Mouse (Mus musculus): ENCODE results near the gene Ube2d1.

Ube2d1 gene

GRCm38 (mm10) chr10:71284511-71285125 is 444 bp downstream of the Ube2d1 start:
- DNase-seq (ENCODE audit: low spot score in 2 of 2): peak in 1 of 2 experiments; percentile 8

- no peak for DNase-seq (ENCODE audit: low spot score in 2 of 2)
These were observed 941 bp downstream of the Ube2d1 start for GRCm38 (mm10) chr10:71284131-71284510.

- DNase-seq (ENCODE audit: low spot score in 2 of 2): no peak
These were observed 11.9 kb downstream of the Ube2d1 start for GRCm38 (mm10) chr10:71273008-71273739.

DNA sequence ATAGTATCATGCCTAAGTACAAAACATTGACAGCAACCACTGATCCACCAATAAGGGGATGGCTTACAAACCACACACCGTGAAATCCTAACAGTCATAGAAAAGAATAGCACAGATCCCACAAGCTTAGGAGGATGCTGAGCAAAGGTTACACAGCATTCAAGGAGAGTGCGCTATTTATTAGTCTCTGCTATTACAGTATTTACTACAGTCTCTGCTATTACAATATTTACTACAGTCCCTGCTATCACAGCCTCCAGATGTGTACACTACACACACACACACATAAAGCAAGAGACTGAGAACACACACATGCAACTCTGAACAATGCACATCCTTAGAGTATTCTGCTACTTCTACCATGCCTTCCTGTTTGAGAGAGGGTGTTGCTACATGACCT is 17.1 kb downstream of the Ube2d1 start:
- no peak for DNase-seq (ENCODE audit: low spot score in 2 of 2)

GRCm38 (mm10) chr10:71267511-71267910 is 17.6 kb downstream of the Ube2d1 start:
- DNase-seq (ENCODE audit: low spot score in 2 of 2): no peak

DNA sequence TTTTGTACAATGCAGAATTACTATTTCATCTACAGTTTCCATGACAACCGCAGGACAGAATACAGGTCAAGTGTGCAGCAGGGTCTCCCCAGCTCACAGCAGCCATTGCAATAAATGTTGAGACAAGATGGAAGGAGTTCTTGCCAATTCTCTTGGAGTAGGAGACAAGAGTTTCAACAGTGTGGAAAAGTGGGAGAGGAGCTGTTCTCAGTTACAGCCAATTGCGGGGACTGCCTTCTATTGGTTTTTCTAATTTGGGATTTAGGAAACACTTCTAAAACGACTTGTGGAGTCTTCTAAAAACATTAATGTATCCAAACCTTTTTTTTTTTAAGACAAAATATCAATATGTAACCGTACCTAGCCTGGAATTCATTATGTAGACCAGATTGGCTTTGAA is 20.0 kb downstream of the Ube2d1 start:
- DNase-seq (ENCODE audit: low spot score in 2 of 2): no peak

DNA sequence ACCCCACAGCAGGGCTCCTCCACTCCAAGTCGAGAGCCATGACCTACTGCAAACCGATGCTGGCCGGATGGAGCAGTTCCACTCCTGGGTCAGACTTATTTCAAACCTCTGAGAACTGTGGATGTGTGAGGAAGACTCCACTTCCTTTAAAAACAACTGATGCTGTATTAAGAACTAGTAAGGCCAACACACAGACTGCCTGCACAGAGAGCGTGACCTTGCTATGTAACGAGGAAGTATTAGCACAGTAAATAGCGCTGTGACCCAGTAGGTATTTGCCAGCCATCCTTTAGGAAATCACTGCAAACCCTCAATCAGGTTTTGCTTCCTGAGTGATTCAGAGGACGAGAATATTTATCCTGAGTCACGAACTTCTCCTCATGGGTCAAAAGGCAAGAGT is 23.4 kb downstream of the Ube2d1 start:
- DNase-seq (ENCODE audit: low spot score in 2 of 2): no peak

GRCm38 (mm10) chr10:71258943-71259342 is 26.1 kb downstream of the Ube2d1 start:
- no peak for DNase-seq (ENCODE audit: low spot score in 2 of 2)

DNA sequence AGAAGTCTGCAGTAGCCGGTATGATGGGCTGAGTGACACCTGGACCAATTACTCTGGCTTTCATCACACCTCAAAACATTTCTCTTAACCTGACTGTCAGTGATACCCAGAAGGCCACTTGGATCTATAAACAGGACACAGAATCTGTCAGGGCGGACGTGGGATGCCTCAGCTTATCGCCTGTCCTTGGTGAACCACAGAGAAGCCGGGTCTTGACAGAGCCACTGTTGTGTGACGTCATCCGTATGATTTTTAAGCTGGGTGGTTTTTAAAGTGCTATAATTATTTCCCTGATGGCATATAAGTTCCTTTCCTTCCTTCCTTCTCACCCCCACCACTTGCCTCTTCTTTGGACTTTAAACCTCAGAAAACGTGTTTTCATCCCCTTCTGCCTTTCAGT is 26.5 kb downstream of the Ube2d1 start:
- no peak for DNase-seq (ENCODE audit: low spot score in 2 of 2)

DNA sequence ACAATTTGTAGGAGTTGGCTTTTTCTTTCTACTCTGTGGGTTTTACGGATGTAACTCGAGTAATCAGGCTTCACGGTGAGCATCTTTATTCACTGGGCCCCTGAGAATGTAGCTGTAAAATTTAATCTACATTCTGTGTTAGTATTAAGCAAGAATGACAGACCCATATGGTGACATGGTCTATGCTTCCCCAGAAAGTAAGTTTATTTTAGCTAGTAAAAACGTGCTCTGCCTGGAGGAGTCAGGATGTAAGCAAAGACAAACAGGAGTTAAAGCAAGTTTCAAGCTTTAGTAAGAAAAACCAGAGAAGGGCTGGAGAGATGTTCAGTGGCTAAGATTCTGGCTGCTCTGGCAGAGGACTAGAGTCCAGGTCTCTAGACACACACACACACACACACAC is 31.9 kb downstream of the Ube2d1 start:
- DNase-seq (ENCODE audit: low spot score in 2 of 2): no peak

DNA sequence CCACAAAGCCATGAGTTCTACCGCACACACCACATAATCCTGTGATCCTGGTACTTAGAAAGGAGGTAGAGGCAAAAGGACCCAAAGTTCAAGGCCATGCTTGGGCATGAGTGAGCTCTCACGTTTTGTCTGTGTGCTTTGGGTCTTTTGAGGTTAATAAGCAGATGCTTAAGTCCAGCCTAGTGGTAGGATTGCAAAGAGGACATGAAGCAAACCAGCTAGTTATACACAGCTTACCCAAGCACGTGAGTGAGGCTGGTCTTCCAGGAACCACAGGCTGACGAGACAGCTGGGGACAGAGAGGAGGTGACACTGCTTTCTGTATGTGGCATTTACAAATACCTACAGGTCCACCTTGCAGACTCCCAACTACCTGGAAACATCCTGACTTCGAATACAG is 32.6 kb downstream of the Ube2d1 start:
- no peak for DNase-seq (ENCODE audit: low spot score in 2 of 2)

GRCm38 (mm10) chr10:71251846-71252245 is 33.2 kb downstream of the Ube2d1 start:
- no peak for DNase-seq (ENCODE audit: low spot score in 2 of 2)

DNA sequence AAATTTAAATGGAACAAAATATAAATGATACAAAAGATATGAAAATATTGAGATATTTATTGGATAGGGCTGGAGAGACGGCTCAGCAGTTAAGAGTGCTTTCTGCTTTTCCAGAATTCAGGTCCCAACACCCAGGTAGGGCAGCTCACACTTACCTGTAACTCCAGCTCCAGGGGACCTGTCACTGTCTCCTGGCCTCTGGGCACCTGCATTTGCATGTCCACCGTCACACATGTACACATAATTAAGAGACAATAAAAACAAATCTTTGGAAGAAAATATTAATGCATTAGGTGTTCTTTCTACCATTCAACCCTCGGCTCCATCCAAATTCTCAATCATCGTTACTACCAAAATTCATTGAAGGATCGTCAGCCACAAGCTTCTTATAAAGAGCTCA is 33.8 kb downstream of the Ube2d1 start:
- no peak for DNase-seq (ENCODE audit: low spot score in 2 of 2)

- DNase-seq (ENCODE audit: low spot score in 2 of 2): no peak
These were observed 34.6 kb downstream of the Ube2d1 start for GRCm38 (mm10) chr10:71250472-71250871.

- DNase-seq (ENCODE audit: low spot score in 2 of 2): no peak
These were observed 35.8 kb downstream of the Ube2d1 start for GRCm38 (mm10) chr10:71249086-71249880.

GRCm38 (mm10) chr10:71246956-71247355 is 38.1 kb downstream of the Ube2d1 start:
- DNase-seq (ENCODE audit: low spot score in 2 of 2): peak; percentile 10 to 38

GRCm38 (mm10) chr10:71239479-71240120 is 45.5 kb downstream of the Ube2d1 start:
- DNase-seq (ENCODE audit: low spot score in 2 of 2): peak in 1 of 2 experiments; percentile 9

DNA sequence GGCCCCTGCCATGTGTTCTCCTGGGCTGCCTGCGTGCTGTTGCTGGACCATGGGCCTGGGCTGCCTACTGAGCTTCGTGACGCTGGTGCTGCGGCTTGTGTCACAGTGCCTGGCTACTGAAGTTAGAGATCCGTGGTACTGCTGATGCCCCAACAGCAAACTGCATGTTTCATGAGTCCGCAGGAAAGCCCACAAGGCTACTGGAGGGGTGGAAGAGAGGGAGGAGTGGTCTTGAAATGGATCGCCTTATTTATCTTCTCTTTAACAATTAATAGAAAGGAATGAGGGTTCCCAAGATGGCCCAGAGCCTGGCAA is 46.9 kb downstream of the Ube2d1 start, which contains the start of gene Tfam:
TSS of gene Tfam (minus strand) at position 41 of the 315 bp plus-strand sequence.
- no peak for DNase-seq (ENCODE audit: low spot score in 2 of 2)

DNA sequence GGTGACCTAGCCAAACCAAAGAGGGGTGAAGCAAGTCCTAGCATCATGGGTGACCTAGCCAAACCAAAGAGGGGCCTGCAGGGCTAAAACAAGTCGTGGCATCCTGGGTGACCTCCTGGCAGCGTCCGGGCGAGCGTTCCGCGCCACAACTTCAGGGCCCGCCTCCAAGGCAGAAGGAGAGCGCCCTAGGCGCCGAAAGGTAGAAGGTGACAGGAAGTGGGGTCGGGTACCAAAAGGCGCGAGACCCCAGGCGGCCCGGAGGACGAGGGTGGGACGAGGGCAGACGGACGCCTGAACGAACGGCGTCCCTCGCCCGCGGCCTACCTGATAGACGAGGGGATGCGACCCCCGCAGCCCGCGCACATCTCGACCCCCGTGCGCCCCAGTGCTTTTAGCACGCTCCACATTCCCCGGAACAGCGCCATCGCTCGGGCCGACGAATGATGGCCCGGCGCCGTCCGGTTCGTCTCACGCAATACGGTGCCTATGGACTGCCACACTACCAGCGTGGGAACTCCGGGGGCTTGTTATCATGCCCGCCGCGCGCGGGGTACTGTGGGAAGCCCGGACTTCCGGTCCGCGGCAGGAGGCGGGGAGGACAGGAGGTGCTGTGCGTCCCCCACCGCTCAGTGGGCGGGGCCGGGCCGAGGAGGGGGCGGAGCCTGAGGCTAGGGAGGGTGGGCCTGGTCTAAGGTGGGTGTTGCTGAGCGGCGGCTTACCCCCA is 47.4 kb downstream of the Ube2d1 start:
- DNase-seq (ENCODE audit: low spot score in 2 of 2): peak; percentile 94 to 95

DNA sequence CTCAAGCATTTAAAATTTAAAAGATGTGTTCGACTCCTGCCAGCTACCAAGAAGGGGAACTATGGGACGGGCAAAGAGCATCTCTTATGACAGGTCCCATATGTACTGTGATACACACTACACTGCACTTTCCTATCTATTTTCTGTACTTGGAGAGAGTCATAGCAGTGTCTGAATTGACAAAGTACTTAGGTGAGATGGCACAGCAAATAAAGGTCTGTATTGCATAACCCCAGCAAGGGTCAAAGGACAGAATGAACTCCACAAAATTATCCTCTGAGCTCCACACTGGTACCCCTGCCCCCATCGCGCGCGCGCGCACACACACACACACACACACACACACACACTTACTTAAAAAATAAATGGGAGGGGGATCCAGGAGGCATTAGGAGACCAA is 51.0 kb downstream of the Ube2d1 start:
- DNase-seq (ENCODE audit: low spot score in 2 of 2): no peak

- DNase-seq (ENCODE audit: low spot score in 2 of 2): peak; percentile 52 to 78
These were observed 59.2 kb downstream of the Ube2d1 start for GRCm38 (mm10) chr10:71225894-71226293.

GRCm38 (mm10) chr10:71223101-71223500 is 62.0 kb downstream of the Ube2d1 start:
- no peak for DNase-seq (ENCODE audit: low spot score in 2 of 2)

Data from spleen, postnatal 14 days (tissue).